25 mouse cellular contexts compared by ENCODE assay signal in genomic region chr3:68567581-68567980, GRCm38 (mm10).
A peak's percentile ranks its signal among the peaks of the same experiment; 100 is the strongest.
DNase-seq lines count a peak whose midpoint lies in the region; ATAC-seq lines count a peak whose summit lies in the region.
"Had no signal": no experiment of that assay in that cellular context is flagged by ENCODE, and none has a peak within 500 bp of the region (broad histone marks: within the 10 kb centered on the region; RNA-seq: fewer than 3 reads in every experiment).

No protein-coding gene starts in this region.

- H3K9me3 ChIP-seq in liver, embryonic 11.5 days (ENCODE audit: control insufficient read depth, low read length), result no peaks in the 10 kb centered on the region
- H3K9me3 ChIP-seq: embryonic facial prominence, embryonic 13.5 days; embryonic facial prominence, embryonic 15.5 days; forebrain, embryonic 10.5 days; forebrain, embryonic 12.5 days had no signal

- H3K4me1 ChIP-seq in liver, embryonic 11.5 days (replicated peaks; ENCODE audit: control insufficient read depth, insufficient read depth, low read length), result no peaks in the 10 kb centered on the region

- H3K27ac ChIP-seq in liver, embryonic 11.5 days (ENCODE audit: low read depth, low read length), result no peak overlapping the region
- H3K27ac ChIP-seq: embryonic facial prominence, embryonic 15.5 days; forebrain, embryonic 10.5 days; forebrain, embryonic 12.5 days had no signal

- no peak overlapping the region for H3K9ac ChIP-seq in liver, embryonic 11.5 days (ENCODE audit: low read depth, low read length)
- H3K9ac ChIP-seq: embryonic facial prominence, embryonic 13.5 days; embryonic facial prominence, embryonic 15.5 days; forebrain, embryonic 12.5 days had no signal

- no peak for ATAC-seq in liver, embryonic 11.5 days (replicated peaks; ENCODE audit: low FRiP score)
- ATAC-seq: CD4-positive, CD25-positive, alpha-beta regulatory T cell, adult 4 months; forebrain, embryonic 14.5 days; forebrain, embryonic 16.5 days had no signal

- 78% methylated on average over 7 of the region's 7 CpGs for WGBS in liver, embryonic 11.5 days

- DNase-seq in adrenal gland, adult 2 months, result peak; percentile 64
- no peak for DNase-seq in adrenal gland, postnatal 4 days (ENCODE audit: low spot score in 2 of 2)
- DNase-seq in adrenal gland, postnatal 36 days, result peak; percentile 44 to 49
- no peak for DNase-seq in adrenal gland, adult 18-20 months (ENCODE audit: low spot score in 2 of 2)
- peak; percentile 67 for DNase-seq in NIH3T3 (ENCODE audit: low read depth)
- DNase-seq in liver, embryonic 11.5 days (ENCODE audit: low spot score), result no peak
- DNase-seq: adrenal gland, postnatal 10 days; B cell, adult 2 months; cerebellum, adult 11 months; cerebellum, adult 18-20 months; cerebellum, adult 8-10 months; cerebellum, adult 9-11 months; cerebellum, postnatal 14 days; cerebellum, postnatal 36 days; embryo, embryonic 11 days had no signal

- no peak overlapping the region for H3K4me2 ChIP-seq in liver, embryonic 11.5 days
- H3K4me2 ChIP-seq: embryonic facial prominence, embryonic 13.5 days; embryonic facial prominence, embryonic 15.5 days; forebrain, embryonic 12.5 days had no signal

- H3K4me3 ChIP-seq in liver, embryonic 11.5 days (ENCODE audit: low read depth, low read length), result no peak overlapping the region
- H3K4me3 ChIP-seq: embryonic facial prominence, embryonic 13.5 days; embryonic facial prominence, embryonic 15.5 days; erythroblast, embryonic 14.5 days; forebrain, embryonic 10.5 days; forebrain, embryonic 12.5 days had no signal

- H3K36me3 ChIP-seq in liver, embryonic 11.5 days (ENCODE audit: control insufficient read depth, insufficient read depth, low read length), result no peaks in the 10 kb centered on the region
- H3K36me3 ChIP-seq: embryonic facial prominence, embryonic 13.5 days; embryonic facial prominence, embryonic 15.5 days; forebrain, embryonic 10.5 days; forebrain, embryonic 12.5 days; G1E had no signal

- H3K27me3 ChIP-seq in liver, embryonic 11.5 days (replicated peaks; ENCODE audit: control insufficient read depth, insufficient read depth, low read length), result no peaks in the 10 kb centered on the region
- H3K27me3 ChIP-seq: CH12.LX; embryonic facial prominence, embryonic 15.5 days; forebrain, embryonic 12.5 days had no signal

Comparison
In these comparisons a context has a peak if more than half of its experiments do, and no peak if none do; other contexts are left out.
1. DNase-seq: peak in adrenal gland, adult 2 months (single experiment), adrenal gland, postnatal 36 days (2 of 2) and NIH3T3 (single experiment); none in adrenal gland, postnatal 4 days (0 of 2), adrenal gland, adult 18-20 months (0 of 2) and liver, embryonic 11.5 days (single experiment).